Mouse (Mus musculus) CH12.LX (cell line): Measurements from ENCODE around the gene Sparc. TPM values are rescaled to one million over a fixed set of nuclear protein-coding genes. Genes with fewer than 3 reads are reported as not detected.

ENCODE experiments used
- DNase-seq: peaks from one replicate; pipeline ENCODE4 v3.0.0-alpha.2; 2013; ENCODE audit errors: extremely low read depth
- H3K27ac ChIP-seq: 2 replicates; pipeline ENCODE4 v1.5.1; 2012; ENCODE audit warnings: low read depth, mild to moderate bottlenecking, control low read depth, moderate library complexity; ENCODE audit not compliant: insufficient read depth
- H3K27me3 ChIP-seq: replicated peaks from 2 replicates; pipeline ENCODE3; 2012; ENCODE audit warnings: inconsistent platforms
- H3K36me3 ChIP-seq, 2 experiments: replicated peaks in 1 of 2; 2 replicates each; pipeline versions ENCODE3 to v1.6.1; 2012; ENCODE audit warnings: inconsistent platforms in 1 of 2, low read length in 1 of 2, mild to moderate bottlenecking in 1 of 2, mixed read lengths in 1 of 2, moderate library complexity in 1 of 2; ENCODE audit not compliant: control insufficient read depth in 1 of 2, insufficient read depth in 1 of 2
- H3K4me1 ChIP-seq, 2 experiments: 2 replicates each; pipeline ENCODE4 v1.6.1; 2012; ENCODE audit warnings: inconsistent platforms in 1 of 2, moderate library complexity in 1 of 2; ENCODE audit not compliant: insufficient read depth in 2 of 2, control insufficient read depth in 1 of 2
- H3K4me2 ChIP-seq: 2 replicates; pipeline ENCODE4 v1.6.1; 2012; ENCODE audit warnings: low read depth, mild to moderate bottlenecking, control low read depth; ENCODE audit not compliant: poor library complexity, insufficient read depth, severe bottlenecking
- H3K4me3 ChIP-seq, 3 experiments: fragments of 150-350 bp in 1 of 3; sonication (generic) in 1 of 3; replicated peaks in 1 of 3; 2 replicates each; pipeline versions ENCODE3 to v1.5.1; 2011 to 2012; ENCODE audit warnings: low read depth in 2 of 3, low read length in 2 of 3, mild to moderate bottlenecking in 2 of 3, moderate library complexity in 2 of 3, control low read depth in 1 of 3, improper control_type of control experiment in 1 of 3, inconsistent platforms in 1 of 3, mixed read lengths in 1 of 3; ENCODE audit not compliant: poor library complexity in 1 of 3
- H3K79me2 ChIP-seq: replicated peaks from 2 replicates; pipeline ENCODE4 v1.6.1; 2012; ENCODE audit warnings: mild to moderate bottlenecking, moderate library complexity; ENCODE audit not compliant: control insufficient read depth, poor library complexity, insufficient read depth, severe bottlenecking; ENCODE audit errors: extremely low read depth
- H3K9ac ChIP-seq: 2 replicates; pipeline ENCODE4 v1.6.1; 2012; ENCODE audit warnings: low read depth, mild to moderate bottlenecking, control low read depth, moderate library complexity; ENCODE audit not compliant: insufficient read depth
- H3K9me3 ChIP-seq: replicated peaks from 2 replicates; pipeline ENCODE3; 2012; ENCODE audit warnings: low read length, inconsistent platforms, mixed read lengths
- CHD2 ChIP-seq: IDR thresholded peaks from 2 replicates; pipeline ENCODE4 v1.6.1; 2011; ENCODE audit warnings: low read length, improper control_type of control experiment
- CTCF ChIP-seq, 2 experiments: IDR thresholded peaks in 1 of 2; conservative IDR thresholded peaks in 1 of 2; 2 replicates each; pipeline ENCODE4 v1.5.1; 2011 to 2012; ENCODE audit warnings: low read depth in 2 of 2, low read length in 2 of 2, improper control_type of control experiment in 1 of 2, inconsistent platforms in 1 of 2, mild to moderate bottlenecking in 1 of 2, moderate library complexity in 1 of 2
- ELF1 ChIP-seq: IDR thresholded peaks from 2 replicates; pipeline ENCODE4 v1.6.1; 2014; ENCODE audit warnings: low read depth, mild to moderate bottlenecking, inconsistent platforms, low read length, improper control_type of control experiment
- ETS1 ChIP-seq: conservative IDR thresholded peaks from 2 replicates; pipeline ENCODE4 v1.6.1; 2012; ENCODE audit warnings: low read depth, mild to moderate bottlenecking, inconsistent platforms, low read length, improper control_type of control experiment, moderate library complexity
- IRF4 ChIP-seq: IDR thresholded peaks from 2 replicates; pipeline ENCODE4 v1.6.1; 2014; ENCODE audit warnings: low read depth, mild to moderate bottlenecking, inconsistent platforms, low read length, improper control_type of control experiment
- JUND ChIP-seq: conservative IDR thresholded peaks from 2 replicates; pipeline ENCODE4 v1.6.1; 2011; ENCODE audit warnings: low read depth, low read length, improper control_type of control experiment
- KAT2A ChIP-seq: IDR thresholded peaks from 2 replicates; pipeline ENCODE4 v1.6.1; 2012; ENCODE audit warnings: low read length, improper control_type of control experiment, inconsistent platforms; ENCODE audit not compliant: insufficient replicate concordance
- MAFK ChIP-seq: IDR thresholded peaks from 2 replicates; pipeline ENCODE4 v1.6.1; 2011; ENCODE audit warnings: low read length, improper control_type of control experiment; ENCODE audit not compliant: insufficient replicate concordance
- MAX ChIP-seq: IDR thresholded peaks from 2 replicates; pipeline ENCODE4 v1.6.1; 2011; ENCODE audit warnings: low read length, improper control_type of control experiment
- MAZ ChIP-seq: IDR thresholded peaks from 2 replicates; pipeline ENCODE4 v1.6.1; 2012; ENCODE audit warnings: low read depth, mild to moderate bottlenecking, inconsistent platforms, low read length, improper control_type of control experiment, moderate library complexity
- MEF2A ChIP-seq: IDR thresholded peaks from 2 replicates; pipeline ENCODE4 v1.6.1; 2014; ENCODE audit warnings: low read depth, mild to moderate bottlenecking, inconsistent platforms, low read length, improper control_type of control experiment, borderline replicate concordance
- MYC ChIP-seq: IDR thresholded peaks from 2 replicates; pipeline ENCODE4 v1.6.1; 2011; ENCODE audit warnings: low read depth, mild to moderate bottlenecking, improper control_type of control experiment, low read length
- NELFE ChIP-seq: IDR thresholded peaks from 2 replicates; pipeline ENCODE4 v1.6.1; 2011; ENCODE audit warnings: low read depth, low read length, improper control_type of control experiment
- PAX5 ChIP-seq: IDR thresholded peaks from 2 replicates; pipeline ENCODE4 v1.6.1; 2012; ENCODE audit warnings: low read length, inconsistent platforms, mixed read lengths
- RAD21 ChIP-seq: IDR thresholded peaks from 2 replicates; pipeline ENCODE4 v1.6.1; 2011; ENCODE audit warnings: low read depth, mild to moderate bottlenecking, low read length, improper control_type of control experiment, moderate library complexity
- RCOR1 ChIP-seq: conservative IDR thresholded peaks from 2 replicates; pipeline ENCODE4 v1.6.1; 2012; ENCODE audit warnings: low read depth, mild to moderate bottlenecking, inconsistent platforms, low read length, improper control_type of control experiment
- SMC3 ChIP-seq: IDR thresholded peaks from 2 replicates; pipeline ENCODE4 v1.6.1; 2011; ENCODE audit warnings: low read depth, low read length, improper control_type of control experiment
- TBP ChIP-seq: conservative IDR thresholded peaks from 2 replicates; pipeline ENCODE4 v1.6.1; 2011; ENCODE audit warnings: low read depth, low read length, improper control_type of control experiment
- TCF12 ChIP-seq: IDR thresholded peaks from 2 replicates; pipeline ENCODE4 v1.6.1; 2014; ENCODE audit warnings: low read depth, mild to moderate bottlenecking, inconsistent platforms, low read length, improper control_type of control experiment
- USF1 ChIP-seq: IDR thresholded peaks from 2 replicates; pipeline ENCODE4 v1.6.1; 2014; ENCODE audit warnings: low read depth, mild to moderate bottlenecking, inconsistent platforms, low read length, improper control_type of control experiment
- ZC3H11A ChIP-seq: IDR thresholded peaks from 2 replicates; pipeline ENCODE4 v1.6.1; 2012; ENCODE audit warnings: low read depth, mild to moderate bottlenecking, inconsistent platforms, low read length, improper control_type of control experiment
- ZKSCAN1 ChIP-seq: IDR thresholded peaks from 2 replicates; pipeline ENCODE4 v1.6.1; 2012; ENCODE audit warnings: low read depth, inconsistent platforms, low read length, improper control_type of control experiment, borderline replicate concordance
- ZMIZ1 ChIP-seq: IDR thresholded peaks from 2 replicates; pipeline ENCODE4 v1.6.1; 2012; ENCODE audit warnings: low read depth, mild to moderate bottlenecking, inconsistent platforms, low read length, improper control_type of control experiment
- ZNF384 ChIP-seq: IDR thresholded peaks from 2 replicates; pipeline ENCODE4 v1.6.1; 2012; ENCODE audit warnings: low read depth, low read length, improper control_type of control experiment, inconsistent platforms
- dilution Hi-C: fragments of 300-500 bp; cut with MboI; formaldehyde crosslinking; loops from 2 replicates; pipeline ENCODE4 v1.14.3; 2020; ENCODE audit warnings: low sequenced_read_pairs; ENCODE audit not compliant: extremely low pct_unique_long_range_greater_than_20kb, extremely low pct_ligation_motif_present
- in situ Hi-C: fragments of 300-500 bp; cut with MboI; formaldehyde crosslinking; loops from 3 replicates; pipeline ENCODE4 v1.14.3; 2019; ENCODE audit warnings: low sequenced_read_pairs, low pct_ligation_motif_present, low pct_unique_long_range_greater_than_20kb, mixed read lengths
- polyA plus RNA-seq: library from polyadenylated mRNA; unstranded; fragments of >175 nt; gene quantifications from 2 replicates; pipeline ENCODE4 v1.2.1, GENCODE M21; 2012; ENCODE audit warnings: low read depth; ENCODE audit not compliant: insufficient read length
- total RNA-seq, 2 experiments: library from RNA; depleted of rRNA; stranded (reverse); fragments of 300-350 nt in 1 of 2; fragments of >200 nt in 1 of 2; gene quantifications; 2 replicates each; pipeline ENCODE4 v1.2.3; 2012 to 2014

Gene Sparc
- total and polyA plus RNA-seq, 3 experiments: 0.13 to 0.57 TPM; not detected in 1

- DNase-seq: no peak
- Histone ChIP-seq H3K4me2 (no peak overlapping the region), H3K27ac (no peak overlapping the region), H3K4me3 (no peak overlapping the region), H3K4me1 (no peaks in the 10 kb centered on the region), H3K9ac (no peak overlapping the region), H3K27me3 (peaks cover 84% of the 10 kb centered on the region), H3K36me3 (no peaks in the 10 kb centered on the region), H3K79me2 (no peaks in the 10 kb centered on the region), H3K9me3 (no peaks in the 10 kb centered on the region)
- TF ChIP-seq TBP (no peak), ZMIZ1 (no peak), MAFK (no peak), MAX (no peak), MEF2A (no peak)
- in situ Hi-C loops (no loop called here), dilution Hi-C loops (no loop called here)
These were observed 54.4 kb downstream of the Sparc start for GRCm38 (mm10) chr11:55368388-55369092.

GRCm38 (mm10) chr11:55367783-55368182 is 55.2 kb downstream of the Sparc start:
- dilution Hi-C loops: no loop called here

GRCm38 (mm10) chr11:55365840-55366239 is 57.1 kb downstream of the Sparc start:
- Histone ChIP-seq H3K4me3 (no peak overlapping the region), H3K4me1 (no peaks in the 10 kb centered on the region), H3K27ac (no peak overlapping the region), H3K79me2 (no peaks in the 10 kb centered on the region)
- dilution Hi-C loops: no loop called here
- DNase-seq: no peak
- TF ChIP-seq IRF4 (no peak), ELF1 (no peak), RAD21 (no peak), MAZ (no peak), CTCF (conservative IDR thresholded peaks at IDR 0.05 in 1 of 2, IDR thresholded peaks at IDR 0.05 in 1 of 2; ENCODE audit: low read depth in 2 of 2, low read length in 2 of 2) (no peak), SMC3 (no peak), MAFK (no peak), USF1 (no peak), MYC (no peak), RCOR1 (no peak), ETS1 (no peak), TCF12 (no peak), JUND (no peak), MEF2A (no peak), ZKSCAN1 (no peak), NELFE (no peak), MAX (no peak), PAX5 (no peak), ZC3H11A (no peak)
- TF ChIP-seq, all 38 proteins: peak for 0
- H3K4me2 ChIP-seq: no peak overlapping the region
- peaks cover 86% of the 10 kb centered on the region for H3K27me3 ChIP-seq
- H3K9ac ChIP-seq: no peak overlapping the region
- in situ Hi-C loops: no loop called here
- no peaks in the 10 kb centered on the region for H3K36me3 ChIP-seq
- no peaks in the 10 kb centered on the region for H3K9me3 ChIP-seq

More at GRCm38 (mm10) chr11:55367783-55368182, 55.2 kb downstream of the Sparc start:
- Histone ChIP-seq H3K4me1 (no peaks in the 10 kb centered on the region), H3K27me3 (peaks cover 85% of the 10 kb centered on the region), H3K9ac (no peak overlapping the region), H3K27ac (no peak overlapping the region), H3K36me3 (no peaks in the 10 kb centered on the region), H3K79me2 (no peaks in the 10 kb centered on the region), H3K4me3 (no peak overlapping the region), H3K9me3 (no peaks in the 10 kb centered on the region), H3K4me2 (no peak overlapping the region)
- TF ChIP-seq ZNF384 (no peak), CHD2 (no peak), MEF2A (no peak), MAX (no peak), ZKSCAN1 (no peak), ZC3H11A (no peak), KAT2A (no peak), ZMIZ1 (no peak), TCF12 (no peak)
- no peak for DNase-seq
- in situ Hi-C loops: no loop called here
